Mouse (Mus musculus) CD4-positive, CD25-positive, alpha-beta regulatory T cell, adult 2 months (primary cell): Measurements from ENCODE around the gene Cdkn2aipnl.
A peak's percentile ranks its signal among the peaks of the same experiment; 100 is the strongest.

ENCODE experiments used
- DNase-seq: peaks from one replicate; pipeline ENCODE4 v3.0.0-alpha.2; 2012; ENCODE audit warnings: low read depth, low spot score

The Cdkn2aipnl gene

DNA sequence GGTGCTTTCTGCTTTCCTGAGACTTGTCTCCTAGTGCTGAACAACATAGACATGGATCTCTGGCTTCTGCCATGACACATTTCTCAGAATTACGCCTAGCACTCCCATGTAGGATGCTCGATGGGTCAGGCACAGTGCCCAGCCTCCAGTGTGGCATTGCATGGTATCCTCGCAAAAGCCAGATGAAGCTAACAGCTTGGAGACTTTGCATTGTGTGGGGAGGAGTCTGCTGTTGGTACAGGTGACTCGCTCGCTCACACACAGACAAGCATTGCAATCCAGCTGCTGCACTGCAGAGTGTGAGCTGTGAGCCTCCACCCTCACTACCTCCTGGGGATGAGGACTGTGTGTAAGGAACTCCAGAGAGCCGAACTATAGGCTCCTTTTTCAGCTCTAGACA, 21.3 kb upstream of the Cdkn2aipnl start:
- no peak for DNase-seq

DNA sequence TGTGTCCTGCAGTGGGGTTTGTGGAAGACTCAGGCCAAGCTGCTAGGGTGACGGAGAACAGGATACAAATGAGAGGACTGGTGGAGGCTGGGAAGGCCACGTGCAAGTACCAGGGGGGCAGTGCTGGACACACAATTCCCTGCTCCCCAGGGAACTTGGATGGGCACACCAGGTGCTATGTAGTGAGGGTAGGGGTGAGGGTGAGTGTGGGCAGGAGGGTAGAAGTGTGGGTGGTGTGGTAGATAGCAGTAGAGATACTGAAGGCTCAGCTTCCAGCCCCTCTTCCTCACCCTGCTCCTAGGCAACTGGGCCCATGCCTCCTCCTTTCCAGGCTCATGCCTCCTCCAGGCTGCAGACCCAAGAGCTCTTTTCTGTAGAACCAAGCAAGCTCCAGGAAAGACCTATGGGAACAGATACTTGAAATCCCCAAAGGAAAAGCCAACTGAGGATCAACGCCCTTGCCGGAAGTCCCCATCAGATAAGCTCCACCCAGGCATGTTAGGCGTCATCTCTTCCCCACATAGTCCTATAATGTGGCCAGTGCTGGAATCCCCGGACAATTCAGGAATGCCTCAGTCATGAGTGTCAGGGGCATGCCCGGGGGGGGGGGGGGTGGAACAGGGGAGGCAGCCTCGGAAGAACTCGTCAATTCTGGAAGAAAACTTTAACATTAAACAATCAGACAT, 18.2 kb upstream of the Cdkn2aipnl start:
- peak; percentile 51 for DNase-seq

DNA sequence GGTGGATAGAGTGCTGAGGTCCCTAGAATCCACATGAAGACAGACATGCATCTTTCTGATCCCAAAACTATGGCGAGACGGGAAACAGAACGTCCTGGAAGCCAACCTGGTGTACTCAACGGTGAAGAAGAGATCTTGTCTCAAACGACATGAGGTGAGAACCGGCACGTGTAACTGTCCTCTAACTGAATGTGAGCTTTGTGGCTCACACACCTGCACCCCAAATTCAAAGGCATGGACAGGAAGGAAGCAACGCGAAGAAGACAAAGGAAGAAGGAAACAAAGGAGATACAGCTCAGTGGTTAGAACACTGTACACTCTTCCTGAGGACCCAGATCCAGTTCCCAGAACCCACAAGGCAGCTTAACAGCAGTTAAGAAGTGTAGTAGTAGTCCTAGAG, 17.5 kb upstream of the Cdkn2aipnl start:
- DNase-seq: peak; percentile 42

DNA sequence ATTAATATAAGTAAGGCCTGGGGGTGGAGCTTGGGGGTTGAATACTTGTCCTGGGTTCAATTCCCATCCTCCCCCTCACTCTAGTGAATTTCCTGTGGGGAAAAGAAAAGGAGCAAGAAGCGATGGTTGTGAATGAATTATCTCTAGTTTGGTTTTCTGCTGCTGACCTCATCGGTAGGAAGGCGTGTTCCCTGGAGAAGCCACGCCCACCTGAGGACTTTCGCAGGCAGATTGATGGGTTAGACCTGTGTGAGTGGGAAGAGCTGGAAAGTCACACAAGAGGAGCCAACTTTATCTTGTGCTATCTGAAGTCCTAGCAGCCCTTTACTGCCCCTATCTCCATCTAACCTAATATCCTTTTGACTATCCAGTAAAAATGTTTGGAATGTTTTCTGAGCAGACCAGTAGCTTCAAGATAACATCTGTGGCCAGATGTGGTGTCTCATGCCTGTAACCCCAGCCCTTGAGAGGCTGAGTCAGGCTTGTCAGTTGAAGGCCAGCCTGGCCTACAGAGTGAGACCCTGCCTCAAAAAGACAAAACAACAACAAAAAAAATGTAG, 15.5 kb upstream of the Cdkn2aipnl start:
- DNase-seq: no peak

DNA sequence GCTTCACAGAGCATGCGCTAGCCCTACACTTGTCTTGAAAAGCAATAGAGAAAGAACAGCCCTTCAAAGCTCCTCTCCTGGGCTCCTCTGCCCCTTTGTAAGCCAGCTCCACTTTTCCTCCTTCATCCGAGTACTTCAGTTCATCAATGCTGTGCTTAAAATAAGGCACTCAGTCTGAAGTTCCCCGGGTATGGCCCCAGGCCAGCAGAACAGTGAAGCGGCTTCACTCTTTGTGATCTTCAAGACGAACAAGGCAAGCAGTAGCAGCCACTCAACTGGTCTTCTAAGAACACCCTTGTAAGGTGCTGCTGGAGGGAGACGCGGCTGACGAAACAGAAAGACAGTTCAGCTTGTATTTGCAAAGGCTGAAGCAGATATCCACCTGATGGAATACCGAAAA, 11.3 kb upstream of the Cdkn2aipnl start:
- DNase-seq: no peak

DNA sequence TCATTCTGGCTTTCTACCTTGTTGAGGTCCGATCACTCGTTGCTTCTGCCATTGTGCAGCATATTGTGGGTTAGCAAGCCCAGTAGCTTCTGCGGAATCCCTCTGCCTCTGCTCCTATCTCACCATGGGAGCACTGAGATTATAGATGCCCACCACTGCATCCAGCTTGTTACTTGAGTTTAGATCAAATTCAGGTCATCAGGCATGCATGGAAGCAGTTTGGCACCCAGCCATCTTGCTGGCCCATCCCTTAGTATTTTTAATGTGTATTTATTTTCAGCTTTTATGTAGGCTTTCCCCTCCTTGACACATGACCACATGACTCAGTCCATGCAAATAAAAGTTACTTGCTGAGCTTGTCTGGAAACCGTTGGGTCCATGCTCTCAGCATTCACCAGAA, 9.7 kb upstream of the Cdkn2aipnl start:
- DNase-seq: no peak

DNA sequence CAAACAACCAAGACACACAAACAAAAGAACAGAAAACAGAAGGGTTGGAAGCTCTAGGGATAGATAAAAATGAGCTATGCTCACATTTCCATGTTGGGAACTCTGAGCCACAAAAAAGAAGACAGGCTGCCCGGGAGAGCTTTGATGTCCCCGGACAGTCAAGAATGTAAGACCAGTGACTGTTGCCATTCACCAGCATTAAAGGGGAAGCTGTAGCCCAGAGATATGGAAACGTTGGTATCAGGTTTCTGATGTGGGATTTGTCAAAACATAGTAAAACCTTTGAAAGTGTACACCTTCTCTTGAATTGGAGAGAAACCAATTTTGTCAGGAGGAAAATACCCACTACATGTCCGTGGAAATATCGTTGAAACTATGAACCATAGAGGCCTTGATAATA, 8.0 kb upstream of the Cdkn2aipnl start:
- DNase-seq: no peak

DNA sequence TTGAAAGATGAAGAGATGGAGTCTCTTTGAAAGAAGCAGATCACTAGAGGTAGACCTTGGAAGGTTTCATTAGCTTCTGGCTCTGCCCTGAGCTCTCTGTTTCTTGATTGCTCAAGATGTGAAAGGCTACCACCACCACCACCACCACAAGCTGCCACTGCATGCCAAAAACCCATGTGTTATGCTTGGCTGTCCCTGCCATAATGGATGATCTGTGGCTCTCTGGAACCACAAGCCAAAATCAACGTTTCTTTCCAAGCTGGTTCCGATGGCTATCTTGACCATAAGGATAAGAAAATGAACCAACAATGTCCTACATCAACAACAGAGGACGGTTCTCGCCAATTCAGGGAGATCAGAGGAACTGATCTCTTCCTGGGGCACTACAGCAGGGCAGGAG, 7.4 kb upstream of the Cdkn2aipnl start:
- DNase-seq: no peak

DNA sequence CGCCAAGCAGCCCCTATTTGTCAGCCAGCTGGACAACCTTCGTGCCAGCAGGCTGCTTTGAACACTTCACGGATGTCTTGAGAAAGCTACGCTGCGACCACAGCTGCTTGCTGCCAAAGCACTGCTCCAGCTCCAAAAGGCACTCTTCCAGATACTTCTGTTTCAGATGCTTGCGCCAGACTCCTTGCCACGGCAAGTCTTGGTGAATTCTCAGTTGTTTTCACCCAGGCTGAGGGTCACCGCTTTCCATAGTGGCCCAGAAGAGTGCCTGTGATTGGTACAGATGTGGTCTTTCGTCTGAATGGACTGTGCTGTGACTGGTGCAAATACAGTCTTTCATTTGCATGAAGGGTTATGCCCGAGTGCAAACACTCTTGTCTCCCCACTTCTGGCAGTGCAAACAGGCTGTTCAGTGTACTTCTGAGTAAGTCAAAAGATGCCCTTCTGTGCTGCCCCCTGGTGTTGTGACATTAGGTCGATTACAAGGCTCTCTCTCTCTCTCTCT, 6.4 kb upstream of the Cdkn2aipnl start:
- DNase-seq: peak; percentile 35

DNA sequence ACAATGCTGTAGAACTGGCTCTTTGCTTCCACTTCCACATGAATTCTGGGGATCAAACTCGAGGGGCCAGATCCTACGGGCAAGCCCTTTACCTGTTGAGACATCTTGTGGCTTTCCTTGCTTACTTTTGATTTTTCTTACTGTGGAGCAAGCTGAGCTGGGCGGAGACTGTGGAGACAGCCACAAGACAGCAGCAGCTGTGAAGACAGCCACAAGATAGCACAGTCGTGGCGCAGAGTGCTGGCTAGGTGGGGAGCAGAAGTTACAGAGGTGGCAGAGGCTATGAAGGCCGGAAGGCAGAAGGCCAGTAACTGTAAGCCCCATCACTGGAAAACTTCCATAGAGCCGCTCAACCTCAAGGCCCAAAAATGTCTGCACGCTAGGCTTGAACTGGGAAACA, 5.7 kb upstream of the Cdkn2aipnl start:
- DNase-seq: no peak

DNA sequence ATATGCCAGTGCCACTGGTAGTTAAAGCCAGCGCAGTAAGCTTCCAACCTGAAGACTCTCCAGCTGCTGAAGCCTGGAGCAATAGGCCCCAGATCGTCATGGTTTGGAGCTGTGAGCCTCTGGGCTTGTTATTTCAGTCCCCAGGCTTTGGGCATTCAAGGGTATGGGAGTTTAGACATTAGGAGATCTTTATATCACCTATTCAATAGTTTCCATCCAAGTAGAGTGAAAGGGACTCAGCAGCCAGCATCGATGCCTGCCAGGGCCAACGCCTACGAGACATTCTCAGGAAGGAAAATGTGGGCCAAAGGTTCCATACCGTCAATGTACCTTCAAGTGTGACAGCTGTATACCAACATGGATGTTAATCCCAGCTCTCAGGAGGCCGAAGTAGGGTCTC, 5.2 kb upstream of the Cdkn2aipnl start:
- DNase-seq: no peak

DNA sequence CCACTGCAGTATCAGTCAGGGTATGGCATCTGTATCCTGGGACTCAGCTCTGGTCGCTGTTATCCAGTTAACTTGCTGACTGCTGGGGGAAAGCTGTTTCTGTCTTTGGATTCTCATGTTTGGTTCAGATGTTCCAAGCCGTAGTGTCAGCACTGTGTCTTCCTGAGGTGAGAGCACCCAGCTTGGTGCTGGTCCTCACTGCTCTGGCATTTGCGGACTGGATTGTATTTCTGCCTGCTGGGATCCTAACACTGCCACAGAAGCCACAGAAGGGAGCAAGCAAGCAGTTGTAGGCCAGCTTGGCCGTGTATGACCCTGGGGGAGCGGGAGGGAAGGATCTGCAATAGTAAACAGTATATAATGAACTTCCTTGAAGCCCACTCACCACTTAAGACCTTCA, 810 bp upstream of the Cdkn2aipnl start:
- no peak for DNase-seq

DNA sequence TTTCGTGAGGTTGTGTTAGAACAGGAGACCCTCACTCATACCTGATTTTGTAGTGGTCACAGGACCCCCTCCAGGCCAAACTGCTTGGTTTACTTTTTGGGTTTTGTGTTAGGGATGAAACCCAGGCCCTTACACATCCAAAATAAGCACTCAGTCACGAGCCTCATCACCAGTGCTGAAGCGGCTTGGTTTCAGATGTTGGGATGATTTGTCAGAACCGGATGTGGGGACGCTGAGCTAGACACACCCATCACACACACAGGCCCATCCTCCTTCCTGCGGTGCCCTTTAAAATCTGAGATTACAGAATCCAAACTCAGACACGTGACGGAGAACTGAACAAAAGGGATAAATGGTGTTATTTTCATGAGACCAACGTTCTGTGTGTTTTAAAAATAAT, 1.4 kb downstream of the Cdkn2aipnl start:
- peak; percentile 79 for DNase-seq

DNA sequence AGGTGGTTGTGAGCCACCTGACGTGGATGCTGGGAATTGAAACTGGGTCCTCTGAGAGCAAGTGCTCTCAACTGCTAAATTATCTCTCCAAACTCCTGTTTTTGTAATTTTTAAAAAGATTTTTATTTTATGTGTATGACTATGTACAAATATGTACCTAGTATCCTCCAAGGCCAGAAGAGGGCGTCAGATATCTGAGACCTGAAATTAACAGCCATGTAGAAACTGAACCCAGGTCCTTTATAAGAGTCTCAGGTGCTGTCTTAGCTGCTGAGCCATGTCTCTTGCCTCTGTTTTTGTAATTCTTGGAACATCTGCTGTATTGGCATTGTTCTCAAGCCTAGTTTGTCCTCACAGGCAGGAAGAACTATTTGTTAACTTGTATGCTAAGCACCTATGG, 2.0 kb downstream of the Cdkn2aipnl start:
- DNase-seq: peak; percentile 36

DNA sequence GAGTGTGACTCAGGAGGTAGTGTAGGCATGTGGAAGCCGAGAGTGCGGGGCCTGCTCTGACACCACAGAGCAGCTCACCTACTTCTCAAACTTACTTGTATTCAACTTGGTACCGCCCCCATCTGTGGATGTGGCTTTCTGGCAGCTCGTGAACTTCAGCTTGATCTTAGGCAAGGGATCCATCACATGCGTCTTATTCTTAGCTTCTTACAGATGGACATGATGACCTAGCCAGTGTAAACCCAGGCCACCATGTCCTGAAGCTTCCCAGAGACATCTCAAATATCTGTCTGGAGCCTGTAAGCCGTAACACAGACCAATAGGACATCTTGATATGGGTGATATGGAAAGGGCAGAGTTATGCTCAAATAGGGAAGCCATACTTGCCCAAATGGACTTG, 4.2 kb downstream of the Cdkn2aipnl start:
- DNase-seq: no peak

DNA sequence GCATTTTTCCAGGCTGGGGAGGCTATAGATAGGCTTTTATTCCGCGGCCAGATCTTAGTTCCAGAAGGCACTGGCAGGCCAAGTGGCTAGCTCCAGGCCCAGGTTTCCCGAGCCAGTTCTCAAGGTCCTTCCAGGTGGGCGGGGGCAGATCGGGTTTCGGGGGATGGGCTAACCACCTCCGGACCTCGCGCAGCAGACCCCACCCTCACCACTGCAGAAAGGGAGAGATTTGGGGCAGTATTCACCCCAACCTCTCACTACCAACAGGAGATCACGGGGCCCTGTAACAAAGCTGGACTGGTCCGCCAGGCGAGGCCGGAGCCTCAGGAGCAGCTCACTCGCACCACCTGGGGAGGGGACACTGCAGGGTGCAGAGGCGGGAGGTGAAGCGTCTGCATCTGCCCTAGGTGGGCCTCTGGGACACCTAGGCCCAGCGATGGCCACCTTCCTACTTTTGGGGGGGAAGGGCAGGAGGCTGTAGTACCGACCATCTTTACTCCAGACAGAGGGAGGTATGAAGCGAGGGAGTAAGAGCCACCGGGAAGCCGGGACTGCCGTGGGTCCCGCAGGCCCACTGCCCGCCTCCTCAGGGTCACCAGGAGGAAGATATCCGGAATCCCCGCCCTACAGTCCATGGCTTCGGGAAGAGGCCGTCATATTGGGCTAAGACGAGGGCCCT, 32.3 kb downstream of the Cdkn2aipnl start:
- no peak for DNase-seq

DNA sequence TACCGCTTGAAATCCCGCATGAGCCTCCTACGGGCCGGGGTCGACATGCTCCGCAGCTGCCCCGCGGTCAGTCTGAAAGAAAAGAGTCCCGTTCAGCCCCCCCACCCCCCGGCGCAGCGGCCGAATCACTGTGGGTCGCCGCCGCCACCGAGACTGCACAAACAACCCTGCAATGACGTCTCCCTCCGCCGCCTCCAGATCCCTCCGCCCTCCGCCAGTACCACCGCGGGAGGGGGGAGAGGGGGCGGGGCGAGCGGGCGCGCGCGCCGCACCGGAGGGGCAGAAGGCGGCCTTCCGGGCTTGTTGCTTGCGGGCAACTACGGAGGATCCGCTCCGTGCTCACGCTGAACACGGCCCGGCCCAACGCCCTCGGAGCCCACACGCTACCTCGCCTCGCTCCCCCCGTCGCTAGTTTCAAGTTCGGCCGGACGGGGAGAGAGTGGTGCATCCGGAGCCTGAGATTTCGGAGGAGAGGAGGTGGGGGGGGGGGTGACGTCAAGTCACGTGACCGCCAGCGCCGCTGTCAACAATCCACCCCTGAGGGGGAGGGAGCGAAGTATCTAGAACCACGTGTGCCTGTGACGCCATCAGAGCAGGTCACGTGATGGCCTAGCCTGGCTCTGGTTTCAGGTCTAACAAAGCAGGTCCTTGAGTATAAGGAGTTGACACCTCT, 33.0 kb downstream of the Cdkn2aipnl start, which contains the start of gene Ube2b:
Ube2b (minus strand) TSS at position 473 of the 673 bp plus-strand sequence.
- peak; percentile 99 for DNase-seq

DNA sequence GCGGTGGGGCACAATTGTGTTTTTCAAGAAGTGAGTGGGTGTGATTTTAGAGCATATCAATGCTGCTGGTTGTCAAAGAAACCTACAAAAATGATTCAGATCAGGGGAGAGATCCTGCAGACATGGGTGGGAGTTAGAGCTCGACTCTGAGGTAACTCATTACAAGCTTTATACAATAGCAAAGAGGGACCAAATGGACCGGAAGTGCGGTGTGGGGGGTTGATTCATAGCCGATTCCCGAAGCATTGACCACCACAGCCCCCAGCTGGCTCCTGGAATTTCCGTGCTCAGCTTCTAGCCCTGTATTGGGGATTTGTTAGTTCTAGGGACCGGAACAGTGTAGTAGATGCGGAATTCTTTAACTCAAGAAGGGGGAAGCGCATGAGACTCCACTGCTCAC, 33.9 kb downstream of the Cdkn2aipnl start:
- no peak for DNase-seq

DNA sequence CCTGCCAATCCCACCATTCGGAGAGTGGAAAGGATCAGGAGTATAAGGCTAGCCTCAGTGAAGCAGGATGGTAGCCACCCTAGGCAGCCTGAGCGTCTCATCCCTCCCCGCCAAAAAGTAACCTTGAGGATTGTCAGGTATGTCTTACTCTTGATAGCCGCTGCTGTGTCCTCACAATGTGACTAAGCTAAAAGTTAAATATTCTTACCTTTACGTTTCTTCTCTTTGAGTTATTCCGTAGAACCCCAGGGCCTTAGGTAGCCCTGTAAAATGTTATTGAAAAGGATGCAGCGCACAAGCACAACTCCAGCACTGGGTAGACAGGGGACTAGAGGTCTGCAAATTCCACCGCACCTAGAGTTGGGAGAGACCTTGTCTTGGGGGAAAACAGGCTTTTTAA, 34.4 kb downstream of the Cdkn2aipnl start:
- no peak for DNase-seq

DNA sequence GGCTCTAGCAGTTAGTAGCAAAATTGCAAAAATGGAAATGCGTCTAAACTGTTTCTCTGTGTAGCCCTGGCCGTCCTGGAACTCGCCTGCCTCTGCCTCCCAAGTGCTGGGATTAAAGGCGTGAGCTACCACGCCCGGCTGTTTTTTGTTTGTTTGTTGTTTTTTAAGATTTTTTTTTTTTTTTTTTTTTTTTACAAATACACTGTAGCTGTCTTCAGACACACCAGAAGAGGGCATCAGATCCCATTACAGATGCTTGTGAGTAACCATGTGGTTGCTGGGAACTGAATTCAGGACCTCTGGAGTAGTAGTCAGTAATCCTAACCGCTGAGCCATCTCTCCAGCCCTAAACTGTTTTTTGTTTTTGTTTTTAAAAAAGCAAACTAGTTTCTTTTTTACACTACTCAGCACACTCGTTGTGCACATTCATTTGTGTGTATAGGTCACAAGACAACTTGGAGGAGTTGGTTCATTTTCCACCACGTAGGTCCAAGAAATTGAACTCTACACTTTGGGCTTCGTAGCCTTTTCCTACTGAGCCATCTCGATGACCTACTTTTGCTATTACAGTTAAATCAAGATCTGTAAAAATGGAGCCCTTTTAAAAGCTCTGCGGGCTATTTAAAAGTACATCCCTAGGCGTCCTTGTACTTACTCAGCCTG, 35.5 kb downstream of the Cdkn2aipnl start:
- peak; percentile 30 for DNase-seq

DNA sequence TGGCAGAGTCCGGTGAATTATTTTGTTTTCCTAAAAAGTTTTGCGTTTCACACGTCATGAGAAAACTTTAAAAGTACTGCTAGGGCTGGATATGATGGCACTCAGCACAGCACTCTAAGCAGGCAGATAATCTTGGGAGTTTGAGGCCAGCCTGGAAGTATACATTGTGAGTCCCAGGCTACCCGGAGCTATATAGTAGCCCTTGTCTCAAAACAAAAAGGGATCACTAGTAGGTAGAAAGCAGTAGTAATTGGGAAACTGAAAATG, 36.0 kb downstream of the Cdkn2aipnl start:
- no peak for DNase-seq
